Mouse (Mus musculus): ENCODE measurements at regions not wholly inside any gene's neighbourhood (a gene's known extent, or its start where the extent isn't known, plus 50 kb on each side); places are given as distances from the start of the nearest gene placed in this dataset.

- peak overlapping the region; percentile 32 for H3K27ac ChIP-seq (ENCODE audit: control insufficient read depth, low read depth, low read length)
- H3K27me3 ChIP-seq (ENCODE audit: control insufficient read depth in 1 of 2, insufficient read depth in 2 of 2, low read length in 2 of 2) = no peaks in the 10 kb centered on the region
- H3K36me3 ChIP-seq (ENCODE audit: control insufficient read depth in 1 of 2, insufficient read depth in 2 of 2, low read length in 2 of 2) = peaks cover 8 to 26% of the 10 kb centered on the region in 2 experiments; a peak in 3 of 4 replicates
- peak overlapping the region; percentile 26; the same call in 1 of the 2 replicates for H3K9ac ChIP-seq (ENCODE audit: control insufficient read depth, low read depth, low read length, poor library complexity, severe bottlenecking)
- peaks cover 6 to 15% of the 10 kb centered on the region in 2 experiments for H3K4me1 ChIP-seq (ENCODE audit: control insufficient read depth in 1 of 2, insufficient read depth in 2 of 2, low read length in 2 of 2)
- H3K4me3 ChIP-seq (ENCODE audit: control insufficient read depth in 1 of 2, insufficient read depth in 1 of 2, low read depth in 2 of 2, low read length in 2 of 2) = no peak overlapping the region
- peak; percentile 83 for DNase-seq (ENCODE audit: low read depth, low spot score)
- H3K9me3 ChIP-seq (replicated peaks; ENCODE audit: insufficient read depth, low read length) = no peaks in the 10 kb centered on the region
- H3K79me2 ChIP-seq (ENCODE audit: control insufficient read depth, insufficient read depth, low read length, poor library complexity) = peaks cover 85% of the 10 kb centered on the region
- TF ChIP-seq USF1 (IDR thresholded peaks at IDR 0.05; ENCODE audit: low read depth, low read length) (no peak), MXI1 (IDR thresholded peaks at IDR 0.05; ENCODE audit: low read depth, low read length) (peak; percentile 98), JUND (IDR thresholded peaks at IDR 0.05; ENCODE audit: low read depth, low read length) (no peak), CHD2 (IDR thresholded peaks at IDR 0.05; ENCODE audit: low read length) (no peak), EP300 (IDR thresholded peaks at IDR 0.05; ENCODE audit: low read depth in 1 of 2, low read length in 2 of 2) (peak in 1 of 2 experiments; percentile 43; a peak in 2 of 4 replicates), USF2 (IDR thresholded peaks at IDR 0.05; ENCODE audit: borderline replicate concordance in 1 of 2, insufficient read depth in 1 of 2, low read depth in 1 of 2, low read length in 2 of 2) (no peak), MAZ (IDR thresholded peaks at IDR 0.05; ENCODE audit: low read depth, low read length) (no peak), POLR2AphosphoS2 (IDR thresholded peaks at IDR 0.05; ENCODE audit: low read length) (no peak), ZKSCAN1 (IDR thresholded peaks at IDR 0.05; ENCODE audit: low read depth, low read length) (no peak), TAL1 (IDR thresholded peaks at IDR 0.05; ENCODE audit: low read length) (no peak), E2F4 (IDR thresholded peaks at IDR 0.05; ENCODE audit: borderline replicate concordance, low read depth, low read length) (no peak), NRF1 (IDR thresholded peaks at IDR 0.05; ENCODE audit: insufficient read depth, low read depth, low read length, poor library complexity, severe bottlenecking) (no peak), CHD1 (IDR thresholded peaks at IDR 0.05; ENCODE audit: low read depth, low read length) (no peak), MAX (IDR thresholded peaks at IDR 0.05; ENCODE audit: low read length) (peak; percentile 91), TBP (IDR thresholded peaks at IDR 0.05; ENCODE audit: low read depth, low read length) (no peak), GATA1 (IDR thresholded peaks at IDR 0.05; ENCODE audit: low read depth, low read length) (no peak), ZMIZ1 (IDR thresholded peaks at IDR 0.05; ENCODE audit: low read depth, low read length) (no peak), MEF2A (IDR thresholded peaks at IDR 0.05; ENCODE audit: extremely low read depth, insufficient replicate concordance, low read depth, low read length, poor library complexity, severe bottlenecking) (no peak), HCFC1 (IDR thresholded peaks at IDR 0.05; ENCODE audit: low read depth, low read length) (no peak), MYB (IDR thresholded peaks at IDR 0.05; ENCODE audit: low read depth, low read length) (no peak), ELF1 (IDR thresholded peaks at IDR 0.05; ENCODE audit: low read depth, low read length) (peak; percentile 71), MYC (IDR thresholded peaks at IDR 0.05; ENCODE audit: low read depth, low read length) (peak; percentile 85), RAD21 (IDR thresholded peaks at IDR 0.05; ENCODE audit: low read depth, low read length) (no peak), KAT2A (conservative IDR thresholded peaks at IDR 0.05; ENCODE audit: low read depth, low read length) (no peak), SIN3A (IDR thresholded peaks at IDR 0.05; ENCODE audit: low read length) (peak; percentile 92), RCOR1 (IDR thresholded peaks at IDR 0.05; ENCODE audit: low read depth, low read length) (no peak), ZNF384 (IDR thresholded peaks at IDR 0.05; ENCODE audit: low read depth, low read length) (no peak), NELFE (IDR thresholded peaks at IDR 0.05; ENCODE audit: low read depth, low read length) (no peak), ZC3H11A (IDR thresholded peaks at IDR 0.05; ENCODE audit: low read depth, low read length) (no peak), GABPA (IDR thresholded peaks at IDR 0.05; ENCODE audit: low read depth, low read length) (peak; percentile 73), POLR2AphosphoS5 (IDR thresholded peaks at IDR 0.05; ENCODE audit: borderline replicate concordance, low read depth, low read length) (no peak), CTCF (IDR thresholded peaks at IDR 0.05 in 2 of 3, conservative IDR thresholded peaks at IDR 0.05 in 1 of 3; ENCODE audit: control insufficient read depth in 1 of 3, insufficient read depth in 1 of 3, low read depth in 2 of 3, low read length in 3 of 3, poor library complexity in 1 of 3, severe bottlenecking in 1 of 3) (no peak), MAFK (IDR thresholded peaks at IDR 0.05; ENCODE audit: borderline replicate concordance, low read depth, low read length) (0 out of 2 replicates have a peak, but pooled peaks have one; percentile 39), TCF12 (IDR thresholded peaks at IDR 0.05; ENCODE audit: low read depth, low read length) (no peak), ETS1 (IDR thresholded peaks at IDR 0.05; ENCODE audit: low read depth, low read length) (peak; percentile 94), UBTF (IDR thresholded peaks at IDR 0.05; ENCODE audit: borderline replicate concordance, insufficient read depth, low read depth, low read length) (no peak), SMC3 (IDR thresholded peaks at IDR 0.05; ENCODE audit: low read depth, low read length) (0 out of 2 replicates have a peak, but pooled peaks have one; percentile 10)
These were observed 1204.9 kb upstream of the A1bg start for GRCm38 (mm10) chr15:62127602-62128158.
